8 mouse cellular contexts compared by ENCODE assay signal in the genomic region with DNA sequence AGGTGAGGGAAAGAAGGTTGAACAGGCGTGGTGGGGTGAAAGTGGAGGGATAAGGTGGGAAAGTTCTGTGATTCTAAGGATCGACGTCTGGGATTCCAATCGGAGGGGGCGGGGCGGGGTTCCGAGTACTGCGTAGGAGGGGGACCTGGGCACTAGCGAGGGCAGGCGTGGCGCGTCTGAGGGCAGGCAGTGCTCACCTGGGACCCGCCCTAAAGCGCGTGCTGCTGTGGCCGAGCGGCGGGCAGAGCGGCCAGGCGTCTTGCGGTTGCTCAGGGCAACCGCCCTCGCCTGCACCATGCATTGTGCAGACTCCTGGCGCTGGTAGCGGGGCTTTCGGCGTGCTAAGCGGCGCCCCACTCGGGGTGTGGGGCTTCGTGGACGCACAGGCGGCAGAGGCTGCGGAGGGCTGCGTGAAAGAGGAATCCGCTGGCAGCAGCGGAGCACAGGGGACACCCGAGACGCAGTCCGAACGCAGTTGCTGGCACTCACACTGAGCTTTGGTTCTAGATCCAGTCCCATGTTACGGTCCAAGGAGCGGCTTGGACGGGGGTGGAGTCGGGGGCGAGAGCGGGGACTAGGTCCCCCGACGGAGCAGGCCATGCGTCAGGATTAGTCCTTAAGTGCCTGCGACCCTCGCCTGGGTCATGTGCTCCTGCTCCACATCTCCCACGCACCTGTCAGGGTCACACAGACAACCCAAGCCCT. TPM values are rescaled to one million over a fixed set of nuclear protein-coding genes. Genes with fewer than 3 reads are reported as not detected.
A peak's percentile ranks its signal among the peaks of the same experiment; 100 is the strongest.
DNase-seq lines count a peak whose midpoint lies in the region; ATAC-seq and TF ChIP-seq lines count a peak whose summit lies in the region.

A gene (minus strand): TSS at position 51 of the 705 bp plus-strand sequence.

- peak within 1 kb of the TSS; percentile 90 for H3K4me2 ChIP-seq in forebrain, postnatal 0 days (ENCODE audit: low read depth)

- H3K27me3 ChIP-seq in forebrain, postnatal 0 days (ENCODE audit: insufficient read depth, low read length) = no peaks in the 10 kb centered on the region

- peak; percentile 89 for ATAC-seq in forebrain, postnatal 0 days
- ATAC-seq in monocyte, adult 5-6 weeks (replicated peaks; ENCODE audit: insufficient number of reproducible peaks, low FRiP score, low TSS enrichment, poor library complexity, severe bottlenecking) = no peak

- DNase-seq in adrenal gland, adult (ENCODE audit: inconsistent age in 2 of 2, low spot score in 1 of 2) = peak; percentile 23 to 65
- no peak for DNase-seq in adrenal gland, adult 8-10 months
- DNase-seq in R1 (ENCODE audit: low read depth, low spot score) = peak; percentile 32
- peak; percentile 59 for DNase-seq in forebrain, postnatal 0 days
- peak; percentile 38 to 62 for DNase-seq in kidney, postnatal 25 days
- peak; percentile 26 to 53 for DNase-seq in lung, postnatal 4 days
- DNase-seq in testis, postnatal 14 days (ENCODE audit: low spot score) = peak; percentile 42

- H3K4me3 ChIP-seq in forebrain, postnatal 0 days (ENCODE audit: low read depth, low read length) = peak within 1 kb of the TSS; percentile 45

- no peak for TF ChIP-seq CTCF in forebrain, postnatal 0 days (IDR thresholded peaks at IDR 0.05; ENCODE audit: low read depth)

- H3K9me3 ChIP-seq in forebrain, postnatal 0 days (ENCODE audit: low read length) = no peaks in the 10 kb centered on the region

- peak within 1 kb of the TSS; percentile 47 for H3K9ac ChIP-seq in forebrain, postnatal 0 days

- 3% methylated on average over 49 of the region's 53 CpGs for WGBS in forebrain, postnatal 0 days

- H3K27ac ChIP-seq in forebrain, postnatal 0 days (ENCODE audit: low read depth, low read length) = no peak within 1 kb of the TSS

- no peaks in the 10 kb centered on the region for H3K36me3 ChIP-seq in forebrain, postnatal 0 days (ENCODE audit: insufficient read depth)

- H3K4me1 ChIP-seq in forebrain, postnatal 0 days (ENCODE audit: insufficient read depth) = 0 out of 2 replicates have a peak, but pooled peaks cover 5% of the 10 kb centered on the region

RNA-seq across cellular contexts. Expression of the gene that starts here (rescaled TPM):
- not detected for total RNA-seq in adrenal gland, adult 8-10 months (2022)
- 0.15 and 0.52 TPM in 2 replicates for total RNA-seq in forebrain, postnatal 0 days (2014; rRNA removed)
- polyA plus RNA-seq in forebrain, postnatal 0 days (2015; fragmentation: Nextera tagmentation; extraction: Ambion mirVana) = 0.05 and 0.29 TPM in 2 replicates
- not detected in 3 replicates for total RNA-seq in monocyte, adult 5-6 weeks (2017)

Comparison
In these comparisons a context has a peak if more than half of its experiments do, and no peak if none do; other contexts are left out.
1. Peak in DNase-seq, ATAC-seq, H3K4me3 ChIP-seq, H3K9ac ChIP-seq and H3K4me2 ChIP-seq in forebrain, postnatal 0 days; RNA of the gene not detected or under 1 TPM.